Mouse (Mus musculus): Measurements from ENCODE around the gene Iqce. TPM values are rescaled to one million over a fixed set of nuclear protein-coding genes. Genes with fewer than 3 reads are reported as not detected.

Gene Iqce
- polyA plus RNA-seq, 1 experiment from 2014 or later, result 7.9 TPM

DNA sequence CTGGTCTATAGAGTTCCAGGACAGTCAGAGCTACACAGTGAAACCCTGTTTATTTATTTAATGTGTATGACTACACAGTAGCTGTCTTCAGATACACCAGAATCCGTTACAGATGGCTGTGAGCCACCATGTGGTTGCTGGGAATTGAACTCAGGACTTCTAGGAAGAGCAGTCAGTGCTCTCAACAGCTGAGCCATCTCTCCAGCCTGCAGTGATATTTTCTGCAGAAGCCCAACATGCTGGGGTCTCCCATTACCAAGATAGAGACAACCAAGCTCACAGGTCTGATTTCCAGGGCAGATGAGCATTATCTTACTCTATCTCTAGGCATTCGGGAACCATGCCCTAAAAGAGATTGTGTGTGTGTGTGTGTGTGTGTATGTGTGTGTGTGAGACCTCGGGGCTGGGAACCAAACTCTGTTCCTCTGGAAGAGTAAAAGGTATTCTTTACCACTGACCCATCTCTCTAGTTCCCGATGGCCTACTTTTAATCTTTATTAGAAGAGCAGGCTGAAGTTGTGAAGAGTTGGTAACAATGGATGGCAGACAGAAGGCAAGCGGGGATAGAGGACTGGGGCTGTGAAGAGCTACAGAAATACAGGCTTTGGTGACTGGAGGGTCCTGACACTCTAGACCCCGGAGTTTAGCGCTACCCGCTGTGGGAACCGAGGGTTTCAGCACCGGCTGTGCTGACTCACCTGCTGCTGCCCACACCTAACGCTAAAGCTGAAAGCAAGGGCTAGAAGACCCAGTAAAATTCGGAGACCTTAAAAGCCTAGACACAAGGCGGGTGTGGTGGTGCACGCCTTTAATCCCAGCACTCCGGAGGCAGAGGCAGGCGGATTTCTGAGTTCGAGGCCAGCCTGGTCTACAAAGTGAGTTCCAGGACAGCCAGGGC, 1.6 kb upstream of the Iqce start:
- H3K4me2 ChIP-seq, result peak overlapping the region; percentile 84
- H3K9me3 ChIP-seq (replicated peaks), result no peaks in the 10 kb centered on the region
- peaks cover 22% of the 10 kb centered on the region for H3K36me3 ChIP-seq
- peak overlapping the region; percentile 84 for H3K27ac ChIP-seq
- peak overlapping the region; percentile 63 for H3K9ac ChIP-seq
- H3K4me3 ChIP-seq, result peak overlapping the region; percentile 67
- peaks cover 50% of the 10 kb centered on the region for H3K4me1 ChIP-seq
- ATAC-seq, result no peak
- WGBS (ENCODE audit: insufficient replicate concordance), result 14% methylated on average over 17 of the region's 17 CpGs
- no peaks in the 10 kb centered on the region for H3K27me3 ChIP-seq (replicated peaks)

DNA sequence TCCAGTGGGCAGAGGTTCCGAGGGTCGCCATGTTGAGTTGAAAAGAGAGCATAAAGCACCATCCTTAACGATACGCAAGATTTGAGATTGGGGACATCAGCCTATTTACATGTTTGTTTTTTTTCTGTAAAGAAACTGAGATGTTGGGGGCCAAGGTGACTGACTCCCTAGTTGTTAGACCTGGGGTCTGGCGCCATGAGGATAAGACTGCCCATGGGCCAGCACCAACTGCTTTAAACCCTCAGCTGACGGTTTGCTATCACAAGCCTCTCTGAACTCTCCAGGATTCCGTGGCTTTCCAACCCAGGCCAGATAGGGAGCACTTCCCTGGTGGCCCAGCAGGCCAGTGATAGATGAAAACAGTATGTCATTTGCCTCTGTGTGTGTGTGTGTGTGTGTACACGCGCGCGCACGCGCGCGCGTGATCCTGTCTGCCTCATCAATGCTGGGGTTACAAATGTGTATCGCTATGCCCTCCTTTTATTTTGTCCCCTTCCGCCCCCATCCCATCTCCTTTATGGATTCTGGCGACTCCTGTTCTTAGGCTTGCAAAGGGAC, 519 bp upstream of the Iqce start:
- H3K36me3 ChIP-seq, result peaks cover 21% of the 10 kb centered on the region
- no peaks in the 10 kb centered on the region for H3K27me3 ChIP-seq (replicated peaks)
- H3K27ac ChIP-seq, result peak overlapping the region; percentile 84
- no peak for ATAC-seq
- peak overlapping the region; percentile 68 for H3K4me3 ChIP-seq
- peak overlapping the region; percentile 89 for H3K4me2 ChIP-seq
- H3K4me1 ChIP-seq, result peaks cover 50% of the 10 kb centered on the region
- WGBS (ENCODE audit: insufficient replicate concordance), result 50% methylated on average over 19 of the region's 19 CpGs
- no peaks in the 10 kb centered on the region for H3K9me3 ChIP-seq (replicated peaks)
- peak overlapping the region; percentile 74 for H3K9ac ChIP-seq

DNA sequence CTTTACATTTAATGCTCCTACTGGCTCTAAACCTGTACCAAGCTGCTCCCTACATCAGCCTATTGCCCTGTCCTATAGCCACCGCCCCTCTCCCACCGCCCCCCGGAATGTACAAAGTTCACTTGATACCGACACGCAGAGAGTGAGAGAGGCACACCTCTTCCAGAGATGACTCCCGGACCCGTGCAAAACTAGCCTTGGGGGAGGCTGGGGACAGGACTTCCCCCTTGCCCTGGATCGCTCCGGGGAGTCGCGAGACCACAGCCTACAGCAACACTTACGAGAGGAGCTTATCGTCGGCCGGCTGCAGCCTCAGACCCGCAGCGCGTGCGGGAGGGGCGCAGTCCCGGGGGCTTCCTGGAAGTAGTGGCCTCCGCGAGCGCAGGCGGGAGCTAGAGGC, 517 bp downstream of the Iqce start:
- peak overlapping the region; percentile 74 for H3K9ac ChIP-seq
- H3K4me2 ChIP-seq, result peak overlapping the region; percentile 89
- H3K27me3 ChIP-seq (replicated peaks), result no peaks in the 10 kb centered on the region
- H3K27ac ChIP-seq, result peak overlapping the region; percentile 84
- peak overlapping the region; percentile 68 for H3K4me3 ChIP-seq
- peaks cover 48% of the 10 kb centered on the region for H3K4me1 ChIP-seq
- no peak; the same call in none of the 2 replicates for ATAC-seq
- peaks cover 19% of the 10 kb centered on the region for H3K36me3 ChIP-seq
- H3K9me3 ChIP-seq (replicated peaks), result no peaks in the 10 kb centered on the region
- WGBS (ENCODE audit: insufficient replicate concordance), result under 1% methylated on average over 25 of the region's 25 CpGs

DNA sequence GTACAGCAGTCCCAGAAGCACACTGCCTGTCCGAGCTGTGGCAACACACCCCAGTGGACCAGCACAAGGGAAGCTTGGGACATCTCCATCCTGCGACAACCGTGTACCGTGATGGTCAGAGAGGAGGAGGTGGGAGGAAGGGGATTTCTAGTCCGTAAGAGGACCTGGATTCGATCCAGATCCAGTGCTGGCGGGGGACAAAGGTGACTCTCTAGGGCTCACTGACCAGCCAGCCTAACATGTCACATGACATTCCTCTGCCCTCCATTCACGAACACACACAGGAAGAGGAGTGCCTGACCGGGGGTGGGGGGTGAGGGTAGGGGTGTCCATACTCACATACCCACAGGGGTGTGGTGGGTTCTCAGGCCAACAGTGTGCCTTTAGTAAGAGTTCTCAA, 2.4 kb downstream of the Iqce start:
- ATAC-seq, result no peak
- 69% methylated on average over 9 of the region's 9 CpGs for WGBS (ENCODE audit: insufficient replicate concordance)
- H3K27ac ChIP-seq, result no peak overlapping the region

DNA sequence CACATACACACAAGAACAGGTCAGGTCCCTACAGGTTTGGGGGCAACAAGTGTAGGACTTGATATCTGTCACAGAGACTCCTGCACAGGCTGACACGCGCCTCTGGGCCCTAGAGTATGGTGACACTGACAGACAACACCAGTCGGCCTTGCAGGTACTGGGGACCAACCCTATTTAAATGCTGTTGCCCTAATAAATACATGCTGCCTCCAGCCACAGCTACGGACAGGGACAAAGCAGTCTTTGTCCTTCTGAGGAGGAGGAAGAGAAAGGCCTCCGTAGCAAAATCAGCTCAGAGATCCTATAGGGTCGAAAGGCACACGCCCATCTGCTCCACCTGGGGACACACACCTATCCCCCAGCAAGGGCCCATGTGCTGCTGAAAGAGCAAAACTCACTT, 6.2 kb downstream of the Iqce start:
- no peak for ATAC-seq
- Histone ChIP-seq H3K27me3 (replicated peaks) (no peaks in the 10 kb centered on the region), H3K27ac (no peak overlapping the region), H3K4me3 (no peak overlapping the region), H3K36me3 (peaks cover 42% of the 10 kb centered on the region), H3K4me2 (no peak overlapping the region), H3K9me3 (replicated peaks) (no peaks in the 10 kb centered on the region), H3K9ac (no peak overlapping the region), H3K4me1 (peaks cover 1% of the 10 kb centered on the region)
- WGBS (ENCODE audit: insufficient replicate concordance), result 77% methylated on average over 7 of the region's 7 CpGs

More for the DNA sequence above, 2.4 kb downstream of the Iqce start:
- Histone ChIP-seq H3K4me3 (no peak overlapping the region), H3K27me3 (replicated peaks) (no peaks in the 10 kb centered on the region), H3K9me3 (replicated peaks) (no peaks in the 10 kb centered on the region), H3K36me3 (peaks cover 26% of the 10 kb centered on the region), H3K4me2 (no peak overlapping the region), H3K9ac (no peak overlapping the region), H3K4me1 (peaks cover 33% of the 10 kb centered on the region)

DNA sequence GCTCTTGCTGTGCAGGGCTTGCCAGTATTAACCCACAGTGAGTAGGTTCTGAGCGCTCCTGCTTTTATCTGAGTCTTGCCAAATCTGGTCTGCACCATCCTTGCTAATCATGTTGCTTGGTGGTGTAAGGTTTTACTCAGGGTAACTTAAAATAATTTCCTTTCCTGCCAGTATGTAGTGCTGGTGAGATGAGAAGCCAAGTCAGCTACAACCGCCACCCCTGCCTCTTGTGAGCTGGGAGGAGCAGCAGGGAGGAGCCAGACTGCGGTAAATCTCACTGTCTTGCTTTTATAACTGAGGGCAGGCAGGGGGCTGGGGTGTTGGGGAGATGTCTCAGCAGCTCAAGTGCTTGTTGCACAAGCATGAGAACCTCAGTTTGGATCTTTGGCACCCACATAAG, 13.7 kb downstream of the Iqce start:
- Histone ChIP-seq H3K9ac (no peak overlapping the region), H3K4me2 (no peak overlapping the region), H3K4me3 (no peak overlapping the region), H3K36me3 (peaks cover 43% of the 10 kb centered on the region), H3K9me3 (replicated peaks) (no peaks in the 10 kb centered on the region), H3K27me3 (replicated peaks) (no peaks in the 10 kb centered on the region), H3K4me1 (no peaks in the 10 kb centered on the region), H3K27ac (no peak overlapping the region)
- no peak for ATAC-seq
- 67% methylated on average over 3 of the region's 3 CpGs for WGBS (ENCODE audit: insufficient replicate concordance)

DNA sequence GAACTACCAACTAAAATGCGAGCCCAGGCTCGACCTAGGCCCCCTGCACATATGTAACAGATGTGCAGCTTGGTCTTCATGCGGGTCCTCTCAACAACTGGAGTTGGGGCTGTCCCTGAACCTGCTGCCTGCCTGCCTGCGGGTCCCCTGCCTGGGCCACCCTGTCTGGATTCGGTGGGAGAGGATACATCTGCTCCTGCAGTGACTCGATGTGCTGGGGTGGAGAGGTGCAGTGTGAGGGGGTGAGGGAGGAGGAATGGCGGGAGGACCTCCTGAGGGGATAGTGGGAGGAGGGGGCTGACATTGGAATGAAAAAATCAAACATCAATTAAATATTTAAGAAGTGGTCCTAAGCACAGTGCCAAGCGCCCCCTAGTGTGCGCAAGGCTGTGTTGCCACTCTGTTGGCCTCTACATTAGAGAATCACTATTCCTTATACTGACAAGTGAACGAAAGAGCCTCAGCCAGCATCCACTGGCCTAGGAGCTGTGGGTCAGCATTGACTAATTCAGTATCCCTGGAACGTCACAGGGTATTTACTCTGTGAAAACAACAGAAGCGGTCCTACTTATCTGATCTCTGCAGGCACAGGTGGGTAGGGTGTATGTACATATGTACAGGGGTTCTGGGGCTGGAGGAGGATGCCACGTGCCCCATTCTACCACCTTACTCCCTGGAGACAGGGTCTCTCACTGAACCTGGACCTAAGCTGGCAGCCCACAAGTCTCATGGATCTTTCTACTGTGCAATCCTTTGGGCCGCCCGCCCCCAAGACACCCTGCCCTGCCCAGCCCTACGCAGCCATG, 17.6 kb downstream of the Iqce start:
- H3K4me2 ChIP-seq, result no peak overlapping the region
- no peaks in the 10 kb centered on the region for H3K27me3 ChIP-seq (replicated peaks)
- H3K4me1 ChIP-seq, result peaks cover 24% of the 10 kb centered on the region
- ATAC-seq, result no peak
- H3K36me3 ChIP-seq, result peaks cover 20% of the 10 kb centered on the region
- H3K9ac ChIP-seq, result no peak overlapping the region
- no peaks in the 10 kb centered on the region for H3K9me3 ChIP-seq (replicated peaks)
- no peak overlapping the region for H3K27ac ChIP-seq
- 63% methylated on average over 16 of the region's 16 CpGs for WGBS (ENCODE audit: insufficient replicate concordance)
- no peak overlapping the region for H3K4me3 ChIP-seq

DNA sequence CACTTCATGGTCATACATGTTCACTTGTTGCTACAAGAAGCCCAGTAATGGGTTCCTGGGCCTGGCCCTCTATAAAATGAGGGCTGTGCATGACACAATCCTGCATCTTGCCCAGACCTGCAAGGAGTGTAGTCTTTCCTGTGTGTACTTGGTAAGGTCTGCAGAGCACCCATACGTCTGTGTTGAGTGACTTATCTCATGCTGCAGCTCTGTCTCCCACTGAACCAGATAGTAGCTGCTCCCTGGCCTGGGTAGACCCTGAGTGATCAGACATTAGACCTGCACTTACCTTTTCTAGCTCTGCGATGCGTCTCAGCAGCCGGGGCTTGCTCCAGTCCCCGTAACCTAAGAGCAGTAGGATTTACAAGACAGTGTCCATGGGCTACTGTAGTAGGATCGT, 20.1 kb downstream of the Iqce start:
- H3K4me2 ChIP-seq, result peak overlapping the region; percentile 10; the same call in 1 of the 2 replicates
- H3K9me3 ChIP-seq (replicated peaks), result no peaks in the 10 kb centered on the region
- no peaks in the 10 kb centered on the region for H3K27me3 ChIP-seq (replicated peaks)
- H3K4me1 ChIP-seq, result peaks cover 24% of the 10 kb centered on the region
- WGBS (ENCODE audit: insufficient replicate concordance), result 50% methylated on average over 6 of the region's 6 CpGs
- peak; percentile 79 for ATAC-seq
- no peak overlapping the region for H3K27ac ChIP-seq
- H3K9ac ChIP-seq, result no peak overlapping the region
- peaks cover 14% of the 10 kb centered on the region; the same call in 1 of the 2 replicates for H3K36me3 ChIP-seq
- no peak overlapping the region for H3K4me3 ChIP-seq

DNA sequence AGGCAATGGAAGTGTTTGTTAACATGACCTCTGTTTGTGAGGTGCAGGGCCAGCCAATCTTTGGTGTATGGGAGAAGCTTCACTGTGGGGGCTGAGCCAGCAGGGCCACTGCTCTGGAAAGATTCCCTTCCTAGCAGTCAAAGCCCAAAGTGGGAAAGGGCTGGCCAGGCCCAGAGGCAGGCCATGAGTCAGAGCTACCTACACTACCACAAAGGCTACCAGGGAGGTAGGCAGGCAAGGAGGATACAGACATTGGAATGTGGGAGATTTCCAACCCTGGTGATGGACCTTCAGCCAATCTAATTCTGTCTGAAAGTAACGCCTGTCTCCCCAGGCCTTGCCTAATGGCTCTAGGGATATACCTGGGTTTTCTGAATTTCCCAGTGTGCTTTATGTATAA, 21.2 kb downstream of the Iqce start:
- WGBS (ENCODE audit: insufficient replicate concordance), result 81% methylated on average over 1 of the region's 1 CpGs
- H3K4me1 ChIP-seq, result peaks cover 24% of the 10 kb centered on the region
- H3K9ac ChIP-seq, result no peak overlapping the region
- no peak for ATAC-seq
- H3K9me3 ChIP-seq (replicated peaks), result no peaks in the 10 kb centered on the region
- no peak overlapping the region for H3K4me3 ChIP-seq
- no peak overlapping the region for H3K27ac ChIP-seq
- H3K27me3 ChIP-seq (replicated peaks), result no peaks in the 10 kb centered on the region
- H3K4me2 ChIP-seq, result no peak overlapping the region
- peaks cover 24% of the 10 kb centered on the region; the same call in 1 of the 2 replicates for H3K36me3 ChIP-seq

DNA sequence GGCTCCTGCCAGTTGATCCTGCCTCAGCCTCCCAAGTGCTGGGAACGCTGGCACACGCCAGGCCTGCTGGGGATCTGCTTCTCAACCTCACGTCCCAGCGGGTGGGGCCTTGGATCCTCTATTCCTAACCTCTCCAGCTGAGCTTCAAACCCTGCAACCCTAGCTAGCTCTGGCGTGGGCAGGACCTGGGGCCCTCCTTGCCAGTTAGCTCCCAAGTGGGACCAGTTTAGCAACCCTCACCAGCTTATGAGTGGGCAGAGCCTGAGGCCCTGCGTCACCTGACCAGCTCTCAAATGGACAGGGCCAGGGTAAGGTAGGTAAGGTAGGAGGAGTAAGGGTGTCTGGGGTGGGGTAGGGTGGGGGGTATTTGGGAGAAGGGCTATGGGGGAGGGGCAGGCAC, 22.1 kb downstream of the Iqce start:
- Histone ChIP-seq H3K27me3 (replicated peaks) (no peaks in the 10 kb centered on the region), H3K4me1 (peaks cover 24% of the 10 kb centered on the region), H3K4me3 (no peak overlapping the region), H3K27ac (no peak overlapping the region), H3K4me2 (no peak overlapping the region), H3K9me3 (replicated peaks) (no peaks in the 10 kb centered on the region), H3K9ac (no peak overlapping the region), H3K36me3 (peaks cover 26% of the 10 kb centered on the region; the same call in 1 of the 2 replicates)
- ATAC-seq, result no peak
- 82% methylated on average over 6 of the region's 6 CpGs for WGBS (ENCODE audit: insufficient replicate concordance)

DNA sequence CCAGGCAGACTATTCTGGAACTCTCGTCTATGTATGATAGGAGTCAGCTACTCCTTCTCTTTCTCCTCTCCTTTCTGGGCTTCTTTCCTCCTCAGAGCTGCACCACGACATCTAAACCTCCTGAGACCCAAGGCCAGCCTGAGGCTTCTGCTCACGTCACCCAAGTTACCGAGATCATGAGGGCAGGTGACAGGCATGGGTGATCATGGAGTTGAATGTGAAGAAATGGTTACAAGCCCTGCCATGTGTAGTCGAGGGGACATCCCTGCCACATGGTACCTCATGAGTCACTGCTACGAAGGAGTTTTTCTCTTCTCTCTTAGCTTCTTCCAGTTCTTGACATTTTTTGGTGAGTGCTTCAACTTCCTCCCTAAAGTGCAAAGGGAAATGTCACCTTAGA, 25.0 kb downstream of the Iqce start:
- no peak for ATAC-seq
- 66% methylated on average over 6 of the region's 6 CpGs for WGBS (ENCODE audit: insufficient replicate concordance)

DNA sequence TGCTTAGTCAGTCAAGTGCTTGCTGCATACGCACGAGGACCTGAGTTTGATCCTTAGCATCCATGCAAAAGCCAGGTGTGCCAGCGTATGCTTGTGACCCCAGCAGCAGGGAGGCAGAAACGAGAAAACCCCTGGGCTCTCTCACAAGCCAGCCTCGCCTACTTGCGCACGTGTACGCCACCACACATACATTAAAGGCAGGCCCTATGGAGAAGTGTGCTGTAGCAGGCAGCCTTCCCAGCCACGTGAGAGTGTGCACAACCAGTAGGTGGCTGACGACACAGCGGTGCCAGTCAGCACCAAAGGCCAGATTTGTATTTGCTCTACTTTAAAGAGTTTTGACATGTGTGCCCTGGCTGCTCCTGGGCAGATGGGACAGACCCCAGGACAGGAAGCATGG, 26.5 kb downstream of the Iqce start:
- WGBS (ENCODE audit: insufficient replicate concordance), result 79% methylated on average over 11 of the region's 11 CpGs
- Histone ChIP-seq H3K9ac (no peak overlapping the region), H3K9me3 (replicated peaks) (no peaks in the 10 kb centered on the region), H3K4me1 (no peaks in the 10 kb centered on the region), H3K36me3 (peaks cover 43% of the 10 kb centered on the region), H3K27ac (no peak overlapping the region), H3K4me2 (no peak overlapping the region), H3K4me3 (no peak overlapping the region), H3K27me3 (replicated peaks) (no peaks in the 10 kb centered on the region)
- no peak for ATAC-seq

More for the DNA sequence above, 25.0 kb downstream of the Iqce start:
- H3K4me3 ChIP-seq, result no peak overlapping the region
- no peaks in the 10 kb centered on the region for H3K9me3 ChIP-seq (replicated peaks)
- no peak overlapping the region for H3K4me2 ChIP-seq
- H3K9ac ChIP-seq, result no peak overlapping the region
- peaks cover 13% of the 10 kb centered on the region for H3K4me1 ChIP-seq
- no peaks in the 10 kb centered on the region for H3K27me3 ChIP-seq (replicated peaks)
- no peak overlapping the region for H3K27ac ChIP-seq
- H3K36me3 ChIP-seq, result peaks cover 37% of the 10 kb centered on the region
